Mouse (Mus musculus): Measurements from ENCODE around the gene Slc16a4.

Gene Slc16a4

DNA sequence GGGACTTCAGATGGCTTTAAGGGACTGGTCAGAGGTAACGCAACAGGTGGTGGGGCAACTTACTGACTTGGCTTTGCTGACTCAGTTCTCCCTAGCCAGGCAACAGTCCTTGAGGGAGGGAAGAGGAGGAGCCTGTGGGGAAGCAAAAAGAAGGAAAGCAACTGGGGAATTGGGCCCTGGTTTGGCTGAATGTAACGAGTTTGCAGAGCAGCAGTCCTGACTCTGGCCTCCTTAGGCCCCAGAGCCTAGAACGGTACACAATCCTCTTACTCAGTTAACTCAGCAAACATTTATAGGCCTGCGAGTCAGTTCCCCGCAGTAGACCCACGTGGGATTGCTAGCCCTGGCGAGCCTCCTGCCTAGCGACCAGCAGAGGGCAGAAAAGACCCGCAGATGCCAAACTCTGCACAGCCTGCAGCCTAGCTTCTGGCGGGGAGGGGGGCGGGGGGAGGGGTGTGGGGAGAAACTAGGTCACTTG is 66.0 kb downstream of the Slc16a4 start:
- DNase-seq (ENCODE audit: extremely low read depth, insufficient read length, low spot score), result peak; percentile 71

DNA sequence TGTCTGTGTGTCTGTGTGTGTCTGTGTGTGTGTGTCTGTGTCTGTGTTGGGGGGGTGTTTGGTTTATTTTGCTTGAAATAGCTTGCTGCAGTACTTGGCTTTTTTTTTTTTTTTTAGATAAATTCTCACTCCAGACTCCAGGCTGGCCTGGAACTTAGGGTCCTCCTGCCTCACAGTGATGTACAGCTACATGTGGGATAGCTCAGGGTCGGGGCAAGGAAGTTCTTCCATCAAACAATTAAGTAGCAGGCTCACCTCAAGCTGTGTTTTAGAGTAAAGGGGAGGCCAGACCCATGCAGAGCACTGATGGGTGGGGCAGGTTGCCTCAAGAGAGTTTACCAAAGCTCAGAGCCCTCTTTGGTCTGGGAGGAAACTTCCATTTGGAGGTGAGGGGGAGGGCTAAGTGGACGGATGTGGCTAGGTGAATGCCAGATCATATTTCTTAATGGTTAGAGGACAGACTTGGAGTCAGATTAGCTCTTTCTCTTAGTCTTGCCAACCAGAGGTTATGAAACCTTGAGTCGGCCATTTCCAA is 66.7 kb downstream of the Slc16a4 start:
- DNase-seq (ENCODE audit: extremely low read depth, insufficient read length, low spot score), result peak; percentile 16

DNA sequence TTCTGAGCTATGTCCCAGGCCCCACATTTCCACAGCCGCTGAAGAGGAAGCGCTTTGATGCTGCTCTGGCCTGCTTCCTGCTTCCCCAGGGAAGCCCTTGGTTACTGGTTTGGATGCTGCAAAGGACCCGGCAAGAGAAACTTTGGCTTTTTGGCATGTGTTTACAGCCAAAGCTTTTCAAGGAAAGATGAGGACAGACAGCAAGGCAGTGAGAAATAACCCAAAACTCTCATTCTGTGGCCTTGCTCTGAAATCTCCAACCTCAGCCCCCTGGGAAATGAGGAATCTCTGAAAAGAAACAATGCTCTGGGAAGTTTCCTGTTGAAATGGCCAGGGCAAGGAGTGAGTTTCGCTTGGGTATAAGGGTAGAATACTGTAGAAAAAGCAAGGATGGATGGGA is 69.3 kb downstream of the Slc16a4 start:
- DNase-seq (ENCODE audit: extremely low read depth, insufficient read length, low spot score), result no peak
